Mouse (Mus musculus) WW6 (cell line): ENCODE results near the gene Adamtsl3.

ENCODE experiments used
- DNase-seq: peaks from one replicate; pipeline ENCODE4 v3.0.0-alpha.2; 2013; ENCODE audit warnings: low read depth, low spot score

Gene Adamtsl3

DNA sequence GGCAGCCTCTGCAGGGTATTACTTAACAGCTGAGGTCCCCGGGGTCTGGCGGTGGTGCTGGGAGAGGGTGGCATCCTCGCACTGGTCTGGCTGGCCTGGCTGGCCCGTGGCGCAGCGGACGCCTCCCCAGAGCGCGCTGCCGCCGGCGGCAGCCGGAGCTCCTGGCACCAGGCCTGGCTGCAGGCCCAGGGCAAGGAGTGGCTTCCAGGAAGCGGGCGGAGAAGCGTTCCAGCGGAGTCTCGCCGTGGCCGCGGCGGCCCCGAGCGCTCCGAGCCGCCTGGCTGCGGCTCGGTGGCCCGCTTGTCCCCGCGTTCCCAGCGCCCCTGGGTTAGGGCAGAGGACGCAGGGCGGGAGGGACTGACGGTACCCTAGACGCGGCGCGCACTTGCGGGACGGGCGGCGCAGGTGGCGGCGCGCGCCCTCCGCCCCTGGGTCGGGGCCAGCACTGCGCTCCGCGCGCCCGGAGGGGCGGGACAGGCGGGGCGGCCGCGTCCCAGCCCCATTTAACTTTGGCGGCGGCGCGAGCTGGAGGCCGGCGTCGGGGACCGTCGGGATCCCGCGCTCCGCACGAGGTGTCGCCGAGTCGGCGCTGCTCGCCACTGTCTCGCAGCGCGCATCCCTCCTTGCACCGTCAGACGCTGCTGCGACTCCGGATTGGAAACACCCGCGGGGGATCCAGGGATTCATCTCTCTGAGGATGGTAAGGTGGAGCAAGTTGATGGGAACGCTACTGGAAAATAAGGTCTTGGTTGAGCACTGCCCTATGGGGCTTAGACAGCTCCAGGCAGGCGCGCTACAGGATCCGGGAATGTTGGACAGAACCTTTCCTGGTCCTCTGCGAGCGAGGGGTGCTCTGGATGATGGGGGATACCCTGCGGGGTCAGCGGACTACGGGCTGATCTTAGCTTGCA, at the start of gene Adamtsl3:
TSS of gene Adamtsl3 (plus strand) at position 484 of the 911 bp plus-strand sequence.
- no peak for DNase-seq

DNA sequence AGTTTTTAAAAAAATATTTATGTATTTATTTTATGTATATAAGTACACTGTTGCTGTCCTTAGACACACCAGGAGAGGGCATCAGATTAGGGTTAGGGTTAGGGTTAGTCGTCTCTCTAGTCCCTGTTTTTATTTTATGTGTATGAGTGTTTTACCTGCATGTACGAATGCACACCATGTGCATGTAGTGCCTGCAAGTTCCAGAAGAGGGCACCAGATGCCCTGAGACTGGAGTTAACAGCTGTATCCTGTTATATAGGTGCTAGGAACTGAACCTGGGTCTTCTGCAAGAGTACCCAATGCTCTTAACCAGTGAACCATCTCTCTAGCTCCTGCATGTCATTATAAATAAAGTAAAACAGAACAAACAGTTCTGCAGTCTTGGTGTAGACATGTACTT, 48.3 kb upstream of the Adamtsl3 start:
- no peak for DNase-seq

DNA sequence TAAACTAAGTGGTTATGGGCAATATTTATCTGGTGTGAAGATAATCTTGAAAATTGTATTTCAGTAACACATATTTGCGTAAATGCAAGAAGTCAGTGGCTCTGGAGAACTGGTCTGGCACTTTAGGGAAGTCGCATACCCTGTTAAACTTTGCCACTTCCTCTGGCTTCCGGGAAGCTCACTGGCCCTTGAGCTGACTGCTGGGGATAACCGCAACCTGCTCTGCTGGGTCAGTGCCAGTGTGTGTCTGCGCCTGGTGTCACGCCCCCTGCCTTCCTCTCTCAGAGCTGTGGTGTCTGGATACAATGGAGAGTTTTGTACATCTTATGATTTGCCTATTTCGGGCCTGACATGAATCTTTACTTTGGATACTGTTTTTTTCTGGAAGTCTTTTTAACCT, 42.1 kb upstream of the Adamtsl3 start:
- no peak for DNase-seq

- no peak for DNase-seq
Observed at GRCm38 (mm10) chr7:82294083-82294482, 41.4 kb upstream of the Adamtsl3 start.

GRCm38 (mm10) chr7:82294611-82295010, 40.9 kb upstream of the Adamtsl3 start:
- no peak for DNase-seq

- no peak for DNase-seq
Observed at GRCm38 (mm10) chr7:82308398-82308797, 27.1 kb upstream of the Adamtsl3 start.

DNA sequence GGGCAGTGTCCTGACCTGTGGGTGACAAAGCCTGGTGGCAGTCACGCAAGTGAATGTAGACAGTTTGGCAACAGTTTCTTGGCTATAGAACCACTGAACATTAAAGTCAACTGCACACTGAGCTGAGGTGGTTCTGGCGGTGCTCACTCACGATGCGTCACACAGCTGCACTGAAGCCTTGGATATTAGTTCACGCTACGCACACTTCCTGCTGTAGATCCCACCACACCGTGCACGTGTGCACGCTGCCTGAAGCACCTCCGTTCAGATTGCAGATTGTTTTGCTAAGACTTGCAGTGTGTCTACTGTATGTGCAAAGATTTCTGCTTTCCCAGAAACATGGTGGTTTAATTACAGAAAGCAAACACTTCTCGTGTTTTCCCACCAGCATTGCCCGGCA, 17.0 kb upstream of the Adamtsl3 start:
- DNase-seq = no peak

- DNase-seq = no peak
Observed at GRCm38 (mm10) chr7:82326616-82327015, 8.9 kb upstream of the Adamtsl3 start.

- DNase-seq = no peak
Observed at GRCm38 (mm10) chr7:82327201-82327600, 8.3 kb upstream of the Adamtsl3 start.

GRCm38 (mm10) chr7:82327881-82328280, 7.6 kb upstream of the Adamtsl3 start:
- DNase-seq = no peak

- no peak for DNase-seq
Observed at GRCm38 (mm10) chr7:82329831-82330230, 5.7 kb upstream of the Adamtsl3 start.

DNA sequence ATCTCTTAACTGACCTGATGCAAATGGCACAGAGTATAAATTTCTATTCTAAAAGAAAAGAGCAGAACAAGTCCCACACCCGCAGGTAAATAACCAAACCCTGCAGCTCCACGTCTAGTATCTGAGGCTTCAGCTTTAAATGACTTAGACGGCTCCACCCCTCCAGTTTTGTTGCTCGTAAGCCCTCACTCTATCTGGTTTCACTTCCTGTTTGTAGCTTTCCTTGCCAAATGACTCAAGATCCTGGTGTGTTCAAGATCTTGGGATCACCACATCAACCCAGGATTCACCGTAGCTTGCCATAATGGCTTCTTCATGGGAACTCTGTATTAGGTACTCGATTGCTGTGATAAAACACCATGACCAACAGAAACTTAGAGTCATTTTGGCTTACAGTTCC, 4.6 kb upstream of the Adamtsl3 start:
- no peak for DNase-seq

- DNase-seq = no peak
Observed at GRCm38 (mm10) chr7:82334000-82334399, 1.5 kb upstream of the Adamtsl3 start.

DNA sequence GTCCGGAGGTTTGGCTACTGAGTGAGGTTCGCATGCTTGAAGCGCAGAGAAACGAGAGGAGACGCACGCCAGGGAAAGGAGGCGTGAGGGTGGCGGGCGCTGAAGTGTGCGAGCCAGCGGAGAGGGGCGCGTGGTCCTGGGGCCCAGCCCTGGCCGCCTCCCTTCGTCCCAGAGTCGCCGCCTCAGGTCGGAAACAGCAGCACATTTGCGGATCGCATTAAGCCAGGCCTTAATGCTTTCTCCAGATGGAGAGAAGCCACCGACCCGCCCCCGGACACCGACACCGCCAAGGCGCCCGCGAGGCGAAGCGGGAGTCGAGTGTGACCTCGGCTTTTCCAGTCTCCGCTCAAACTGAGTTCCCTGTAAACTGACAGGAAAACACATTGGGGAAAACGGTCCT, 638 bp downstream of the Adamtsl3 start:
- no peak for DNase-seq

- no peak for DNase-seq
Observed at GRCm38 (mm10) chr7:82338121-82338520, 2.6 kb downstream of the Adamtsl3 start.

DNA sequence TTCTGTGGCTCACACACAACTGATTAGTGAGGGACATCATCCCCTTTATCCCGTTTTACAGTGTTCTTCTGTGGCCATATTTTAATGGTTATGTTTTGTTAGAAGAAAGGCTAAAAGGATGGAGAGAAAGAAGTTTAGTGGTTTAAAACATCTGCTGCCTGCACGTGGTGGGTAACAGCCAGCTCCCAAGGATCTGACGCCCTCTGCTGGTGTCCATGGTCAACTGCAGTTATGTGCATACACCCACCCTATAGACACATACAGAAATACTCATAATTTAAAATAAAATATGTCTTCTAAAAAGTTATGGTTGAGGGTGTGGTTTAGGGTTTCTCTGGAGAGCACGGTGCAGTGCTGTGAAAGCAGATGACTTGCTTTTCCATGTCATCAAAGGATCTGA, 3.0 kb downstream of the Adamtsl3 start:
- DNase-seq = no peak

DNA sequence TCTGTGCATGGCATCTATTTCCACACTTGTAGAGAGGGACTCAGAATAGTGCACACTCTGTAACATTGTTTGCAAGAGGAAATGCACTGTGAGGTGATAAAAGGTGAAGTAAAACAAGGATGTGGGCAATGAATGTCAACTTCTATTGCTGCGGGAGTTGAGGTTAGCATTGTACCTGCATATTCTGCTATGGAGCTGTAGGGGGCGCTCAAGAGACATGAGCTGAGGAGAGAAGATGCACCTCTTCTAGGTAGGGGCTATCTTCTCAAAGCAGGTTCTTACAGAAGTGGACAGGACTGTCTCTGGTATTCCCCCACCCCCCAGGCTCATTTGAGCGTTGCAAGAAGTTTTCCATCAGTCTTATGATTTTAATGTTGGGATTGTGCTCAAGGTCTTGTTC, 3.7 kb downstream of the Adamtsl3 start:
- DNase-seq = no peak

- no peak for DNase-seq
Observed at GRCm38 (mm10) chr7:82341476-82341875, 6.0 kb downstream of the Adamtsl3 start.

DNA sequence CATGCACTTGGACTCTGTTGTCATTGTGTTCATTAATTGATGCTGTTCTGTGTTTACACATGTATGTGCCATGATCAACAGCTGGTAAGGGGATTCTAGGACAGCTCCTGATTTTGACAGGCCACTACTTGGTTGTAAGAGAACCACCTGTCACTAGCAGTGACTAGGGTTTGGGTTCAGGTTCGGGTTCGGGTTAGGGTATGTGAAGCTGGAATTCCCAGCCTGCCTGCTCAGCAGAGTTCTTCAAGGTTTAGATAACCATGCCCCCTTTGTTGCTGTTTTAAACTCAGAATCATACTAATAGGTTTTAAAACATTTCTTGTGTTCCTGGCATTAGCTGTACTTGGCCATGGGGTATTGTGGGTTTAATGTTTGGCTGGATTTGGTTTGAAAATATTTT, 11.2 kb downstream of the Adamtsl3 start:
- DNase-seq = no peak

- DNase-seq = no peak
Observed at GRCm38 (mm10) chr7:82349796-82350195, 14.3 kb downstream of the Adamtsl3 start.

- no peak for DNase-seq
Observed at GRCm38 (mm10) chr7:82350421-82350820, 14.9 kb downstream of the Adamtsl3 start.

- DNase-seq = no peak
Observed at GRCm38 (mm10) chr7:82359146-82359545, 23.7 kb downstream of the Adamtsl3 start.

DNA sequence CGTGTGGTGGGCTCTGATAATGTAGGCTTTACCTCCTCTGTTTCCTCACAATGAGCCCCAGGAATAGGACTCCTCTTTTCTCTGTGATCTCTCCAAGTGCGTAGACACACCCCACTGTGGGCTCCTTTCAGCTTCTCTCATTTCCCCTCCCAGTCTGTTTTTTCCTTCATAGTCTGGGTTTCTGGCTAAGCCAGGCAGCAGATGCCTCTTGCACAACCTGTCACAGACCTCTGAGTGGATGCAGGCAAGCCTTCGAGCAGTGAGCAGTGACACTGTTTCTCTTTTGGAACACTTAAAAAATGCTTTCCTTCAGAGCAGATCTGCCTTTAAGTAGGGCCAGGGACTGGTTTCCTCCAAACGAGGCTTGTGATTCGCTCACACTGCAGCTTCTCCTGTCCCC, 24.2 kb downstream of the Adamtsl3 start:
- no peak for DNase-seq

DNA sequence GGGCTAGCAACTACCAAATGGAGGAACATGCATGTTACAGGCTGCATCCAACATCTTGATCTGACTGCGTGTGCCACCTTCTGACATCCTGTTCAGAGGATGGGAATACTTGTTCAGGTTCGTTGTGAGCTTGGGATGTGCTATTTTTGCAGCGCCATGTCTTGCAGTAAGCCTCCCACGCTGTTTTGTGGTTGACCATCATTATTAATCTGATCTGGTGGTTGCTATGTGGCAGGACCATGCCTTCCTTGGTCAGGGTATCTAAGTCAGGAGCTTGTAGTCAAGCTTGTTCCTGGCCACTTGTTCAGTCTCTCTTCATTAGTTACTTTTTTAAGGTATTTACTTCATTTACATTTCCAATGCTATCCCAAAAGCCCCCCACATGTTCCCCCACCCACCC, 24.7 kb downstream of the Adamtsl3 start:
- DNase-seq = no peak
